Mouse (Mus musculus): Measurements from ENCODE around the gene Sptan1.

GRCm38 (mm10) chr2:30064298-30064697 is 98.9 kb downstream of the Sptan1 start:
- TF ChIP-seq CTCF (IDR thresholded peaks at IDR 0.05; ENCODE audit: low read depth, low read length), result no peak
- no peak for TF ChIP-seq POLR2A (IDR thresholded peaks at IDR 0.05; ENCODE audit: insufficient read depth, low read length)
